Mouse (Mus musculus) ES-Bruce4 (cell line): ENCODE data around the gene Itgam.

Experiments
- EP300 ChIP-seq: IDR thresholded peaks from 2 replicates; pipeline ENCODE4 v1.6.1; 2011; ENCODE audit warnings: low read depth, low read length; ENCODE audit not compliant: insufficient read depth
- POLR2A ChIP-seq: IDR thresholded peaks from one replicate; pipeline ENCODE4 v1.8.1; 2011; ENCODE audit warnings: low read length; ENCODE audit not compliant: insufficient read depth

GRCm38 (mm10) chr7:128063211-128063781 lies 856 bp downstream of the Itgam start:
- TF ChIP-seq POLR2A, result no peak
- no peak for TF ChIP-seq EP300
